Mouse (Mus musculus) megakaryocyte progenitor cell, adult 5-6 weeks (primary cell): ENCODE results near the gene Dact3. TPM values are rescaled to one million over a fixed set of nuclear protein-coding genes. Genes with fewer than 3 reads are reported as not detected.

Experiments
- ATAC-seq: replicated peaks from 2 replicates; pipeline ENCODE4 v1.8.0; 2016; ENCODE audit warnings: mild to moderate bottlenecking, moderate TSS enrichment, inconsistent platforms; ENCODE audit not compliant: poor library complexity
- total RNA-seq, 2 experiments: library from RNA; stranded (forward) in 1 of 2; stranded (reverse) in 1 of 2; fragments of 157-497, 149-512 nt in 1 of 2; fragments of 200-1000 nt in 1 of 2; gene quantifications; 2 replicates each; pipeline versions ENCODE4 v1.2.3 to v1.2.4; 2015 to 2017

Dact3 gene
- not detected in 2 replicates for total RNA-seq (2015)
- total RNA-seq (2017): 0.04 and 0.17 TPM in 2 replicates

DNA sequence AGATGAGACGGTGACA is at the start of gene Dact3:
TSS of gene Dact3 (plus strand) at position 8 of the 16 bp plus-strand sequence.
- no peak for ATAC-seq

GRCm38 (mm10) chr7:16825785-16826184 is 49.3 kb upstream of the Dact3 start:
- ATAC-seq: peak; percentile 82

DNA sequence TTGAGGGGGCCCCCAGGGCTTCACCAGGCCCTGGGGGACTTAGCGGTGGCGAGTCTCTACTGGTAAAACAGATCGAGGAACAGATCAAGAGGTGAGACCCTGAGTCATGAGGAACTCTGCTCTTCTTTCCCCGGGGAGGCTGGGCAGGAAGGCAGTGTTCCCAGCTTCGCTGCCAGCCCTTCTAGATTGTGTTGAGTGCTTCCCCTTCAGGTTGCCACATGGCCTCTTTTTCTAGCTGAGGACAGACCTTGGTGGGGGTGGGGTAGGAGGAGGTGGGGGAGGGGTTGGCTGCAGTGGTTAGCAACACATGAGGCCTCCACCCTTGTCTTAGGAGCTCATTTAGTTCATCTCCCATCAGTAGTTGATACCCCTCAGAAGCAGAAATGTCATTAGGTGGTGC is 48.5 kb upstream of the Dact3 start:
- ATAC-seq: no peak

DNA sequence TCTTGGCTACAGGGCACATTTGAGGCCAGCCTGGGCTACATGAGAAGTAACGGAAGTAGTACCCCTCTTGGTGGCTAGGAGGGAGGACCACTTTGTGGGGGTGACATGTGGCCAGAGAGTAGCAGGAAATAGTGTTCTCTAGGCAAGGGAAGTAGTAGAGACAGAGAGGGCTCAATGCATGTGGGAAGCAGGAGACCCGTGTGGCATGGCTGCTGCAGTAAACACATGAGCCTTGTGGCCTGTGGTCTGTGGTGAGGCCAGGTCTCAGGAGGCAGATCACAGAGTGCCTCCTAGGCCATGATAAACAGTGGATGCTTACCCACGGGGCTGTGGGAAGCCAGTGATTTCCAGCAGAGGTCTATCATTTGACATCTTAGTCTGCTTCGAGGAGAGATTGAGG is 47.8 kb upstream of the Dact3 start:
- peak; percentile 66 for ATAC-seq

DNA sequence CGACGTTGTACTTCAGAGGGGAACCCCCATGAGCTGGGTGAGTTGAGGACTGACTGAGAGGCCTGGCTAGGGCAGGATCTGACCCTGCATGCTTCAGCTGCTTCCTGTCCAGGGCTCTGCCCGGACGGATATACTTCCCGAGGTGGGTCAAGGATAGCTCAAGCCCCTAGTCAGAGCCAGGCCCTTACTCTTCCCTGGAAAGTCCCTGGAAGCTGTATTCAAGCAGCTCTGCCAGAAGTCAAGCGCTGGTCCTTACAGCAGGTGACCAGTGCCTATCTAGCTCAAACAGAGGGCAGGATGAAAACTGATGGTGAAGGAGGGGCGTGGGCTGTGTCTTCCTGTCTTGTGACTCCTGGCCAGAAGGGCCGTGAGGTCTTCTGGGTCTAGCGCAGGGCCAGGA is 44.7 kb upstream of the Dact3 start:
- no peak for ATAC-seq

- ATAC-seq: no peak
These were observed 37.0 kb upstream of the Dact3 start for GRCm38 (mm10) chr7:16837916-16838803.

DNA sequence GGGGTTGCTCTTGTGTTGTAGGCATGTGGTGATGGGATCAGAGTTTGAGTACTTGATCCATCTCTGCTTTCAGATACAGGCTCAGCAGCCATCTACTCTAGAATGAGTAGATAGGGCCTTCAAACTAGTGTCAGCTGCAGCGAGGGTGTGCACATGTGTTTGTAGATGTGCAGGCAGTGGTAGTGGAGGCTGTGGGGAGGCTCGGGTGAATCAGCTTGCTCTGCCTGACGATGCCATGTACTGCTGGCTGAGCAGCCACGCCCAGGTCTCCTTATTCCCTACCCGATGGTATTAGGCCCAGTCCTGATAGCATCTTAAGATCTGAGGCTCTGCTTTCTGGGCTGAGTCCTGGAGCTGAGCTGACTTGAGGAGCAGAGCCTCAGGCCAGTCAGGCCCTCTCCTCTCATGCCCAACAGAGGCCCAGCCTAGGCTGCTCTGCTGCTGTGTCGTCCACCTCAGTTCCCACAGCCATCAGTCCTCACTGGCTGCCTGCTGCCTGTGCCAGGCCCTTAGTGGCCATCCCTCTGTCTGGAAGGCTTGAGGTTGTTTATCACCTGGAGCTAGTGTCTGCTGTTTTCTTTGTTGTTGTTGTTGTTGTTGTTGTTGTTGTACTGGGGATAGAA is 36.2 kb upstream of the Dact3 start:
- ATAC-seq: no peak

DNA sequence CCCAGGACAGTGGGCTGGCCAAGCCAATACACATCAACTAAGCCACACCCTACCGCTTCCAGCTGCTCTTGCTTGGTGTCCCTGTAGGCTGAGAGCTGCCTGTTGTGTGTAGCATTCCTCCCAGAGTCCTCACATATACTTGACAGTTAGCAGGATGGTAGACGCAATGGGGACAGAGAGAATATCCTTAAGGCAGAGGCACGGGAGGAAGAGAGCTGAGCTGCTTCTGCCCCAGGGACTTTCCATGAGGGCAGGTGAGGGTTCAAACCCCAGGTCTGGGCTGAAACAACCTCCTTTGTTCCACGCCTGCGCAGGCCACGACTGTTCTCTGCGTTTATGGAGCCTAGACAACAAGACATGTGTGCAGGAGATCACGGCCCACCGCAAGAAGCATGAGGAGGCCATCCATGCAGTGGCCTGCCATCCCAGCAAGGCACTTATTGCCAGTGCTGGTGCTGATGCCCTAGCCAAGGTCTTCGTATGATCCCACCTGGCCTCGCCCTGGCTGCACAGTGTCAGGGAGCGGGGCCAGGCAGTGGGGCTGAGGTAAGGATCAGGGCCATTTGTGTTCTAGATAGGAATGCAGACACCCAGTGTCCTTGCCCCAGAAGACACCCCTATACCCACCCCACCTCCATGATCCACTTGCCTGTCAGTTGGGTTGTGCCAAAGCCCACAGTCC is 35.5 kb upstream of the Dact3 start:
- no peak for ATAC-seq

DNA sequence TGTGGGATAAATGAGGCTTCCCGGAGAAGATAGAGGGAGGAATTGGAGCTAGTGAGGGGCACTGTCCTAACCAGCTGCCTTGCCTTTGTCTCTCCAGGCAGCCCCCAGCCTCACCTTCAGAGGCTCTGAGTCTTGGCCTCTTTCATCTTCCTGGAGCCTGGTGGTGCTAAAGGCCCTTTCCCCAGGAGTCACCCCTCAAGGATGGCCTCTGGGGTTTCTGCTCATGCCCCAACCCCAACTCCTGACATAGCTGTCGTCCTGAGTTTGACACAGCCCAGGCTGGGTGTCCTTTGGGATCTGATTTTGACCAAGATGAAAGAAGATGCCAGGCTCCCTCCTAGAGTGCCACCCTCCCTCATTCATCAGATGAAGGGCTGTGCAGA is 35.0 kb upstream of the Dact3 start:
- no peak for ATAC-seq

- ATAC-seq: no peak
These were observed 34.0 kb upstream of the Dact3 start for GRCm38 (mm10) chr7:16841078-16841477.

DNA sequence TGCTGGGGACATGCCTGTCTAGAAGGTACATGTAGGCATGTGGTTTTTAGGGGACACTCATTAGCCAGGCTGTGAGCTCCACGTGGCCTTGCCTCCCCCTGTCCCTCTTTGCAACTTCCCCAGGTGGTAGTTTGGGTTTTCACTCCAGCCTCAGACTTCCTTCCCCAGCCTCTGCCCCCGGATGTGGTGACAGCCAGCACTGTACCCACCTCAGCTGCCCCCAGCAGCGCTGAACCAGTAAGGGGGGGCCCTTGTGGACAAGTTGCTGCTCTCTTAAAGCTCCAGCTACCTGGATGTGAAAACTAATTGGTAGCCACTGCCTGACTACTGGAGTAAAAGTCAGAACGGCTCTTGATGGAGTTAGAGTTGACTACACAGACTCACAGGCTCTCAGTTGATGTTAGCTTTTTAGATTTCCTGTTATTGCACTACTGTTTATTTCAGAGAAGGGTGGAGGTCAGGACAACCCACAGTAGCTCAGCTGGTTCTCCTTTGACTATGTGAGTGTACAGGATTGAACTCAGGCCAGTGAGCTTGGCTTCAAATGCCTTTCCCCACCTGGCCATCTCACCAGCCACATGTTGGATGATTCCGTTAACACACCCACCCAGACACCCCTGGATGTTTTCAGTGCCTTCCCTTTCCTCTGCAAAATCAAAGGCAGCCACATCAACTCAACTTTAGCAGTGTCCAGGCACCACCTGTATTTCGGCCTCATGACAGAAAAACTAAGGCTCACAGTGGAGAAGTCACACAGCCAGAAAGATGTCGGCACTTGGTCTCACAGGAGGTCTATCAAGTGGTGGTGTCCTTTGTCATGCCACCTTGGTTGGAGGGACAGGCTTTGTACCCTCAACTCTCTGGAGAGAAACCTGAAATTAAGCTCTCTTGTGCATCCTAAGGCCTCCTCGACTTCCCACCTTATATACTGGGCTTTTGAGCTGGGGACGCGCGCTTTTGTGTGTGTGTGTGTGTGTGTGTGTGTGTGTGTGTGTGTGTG is 33.3 kb upstream of the Dact3 start:
- ATAC-seq: peak; percentile 52

- ATAC-seq: peak; percentile 71
These were observed 32.5 kb upstream of the Dact3 start, which contains the start of gene Prkd2 for GRCm38 (mm10) chr7:16842645-16843063. Gene Prkd2, plus strand, starts transcription at chr7:16842902.

DNA sequence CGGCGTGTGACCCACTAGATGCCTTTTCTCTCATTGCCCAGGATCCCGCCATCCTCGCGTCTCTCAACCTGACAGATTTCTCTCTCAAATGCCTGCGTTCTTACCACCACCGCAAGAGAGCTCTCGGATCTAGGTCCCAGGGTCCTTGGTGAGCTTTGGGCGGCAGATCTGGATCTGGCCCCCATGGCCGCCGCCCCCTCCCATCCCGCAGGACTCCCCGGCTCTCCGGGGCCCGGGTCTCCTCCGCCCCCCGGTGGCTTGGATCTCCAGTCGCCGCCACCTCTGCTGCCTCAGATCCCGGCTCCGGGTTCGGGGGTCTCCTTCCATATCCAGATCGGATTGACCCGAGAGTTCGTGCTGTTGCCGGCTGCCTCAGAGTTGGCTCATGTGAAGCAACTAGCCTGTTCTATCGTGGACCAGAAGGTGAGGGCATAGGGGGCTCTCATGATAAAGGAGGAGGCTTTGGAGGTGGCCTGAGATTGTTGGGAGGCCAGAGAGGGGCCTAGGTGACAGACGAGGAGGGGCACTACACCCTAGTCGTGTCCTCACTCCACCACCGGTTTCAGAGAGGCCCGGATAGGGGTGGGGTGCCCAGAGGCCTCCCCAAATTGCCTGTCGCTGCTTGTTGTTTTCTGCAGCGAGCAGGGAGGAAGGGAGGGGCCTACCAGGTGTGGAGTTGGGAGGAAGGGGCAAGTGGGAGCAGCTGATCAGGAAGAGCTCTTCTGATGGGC is 31.5 kb upstream of the Dact3 start:
- ATAC-seq: no peak

DNA sequence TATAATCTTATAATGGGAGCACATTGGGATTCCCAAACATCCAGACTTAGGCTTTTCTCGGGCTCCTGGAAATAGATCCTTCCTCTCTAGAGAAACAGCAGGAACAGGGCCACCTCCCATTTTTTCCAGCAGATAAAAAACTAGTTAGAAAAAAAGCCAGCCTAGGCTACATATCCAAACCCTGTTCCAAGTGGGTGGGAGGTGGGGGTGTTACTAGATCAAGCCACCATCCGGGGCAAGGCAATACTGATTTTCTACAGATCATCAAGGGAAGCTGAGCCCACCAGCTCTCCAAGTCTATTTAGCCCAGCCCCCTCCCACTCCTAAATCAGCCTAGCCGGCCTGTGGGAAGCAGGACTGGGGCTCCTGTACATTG is 30.4 kb upstream of the Dact3 start:
- ATAC-seq: no peak

DNA sequence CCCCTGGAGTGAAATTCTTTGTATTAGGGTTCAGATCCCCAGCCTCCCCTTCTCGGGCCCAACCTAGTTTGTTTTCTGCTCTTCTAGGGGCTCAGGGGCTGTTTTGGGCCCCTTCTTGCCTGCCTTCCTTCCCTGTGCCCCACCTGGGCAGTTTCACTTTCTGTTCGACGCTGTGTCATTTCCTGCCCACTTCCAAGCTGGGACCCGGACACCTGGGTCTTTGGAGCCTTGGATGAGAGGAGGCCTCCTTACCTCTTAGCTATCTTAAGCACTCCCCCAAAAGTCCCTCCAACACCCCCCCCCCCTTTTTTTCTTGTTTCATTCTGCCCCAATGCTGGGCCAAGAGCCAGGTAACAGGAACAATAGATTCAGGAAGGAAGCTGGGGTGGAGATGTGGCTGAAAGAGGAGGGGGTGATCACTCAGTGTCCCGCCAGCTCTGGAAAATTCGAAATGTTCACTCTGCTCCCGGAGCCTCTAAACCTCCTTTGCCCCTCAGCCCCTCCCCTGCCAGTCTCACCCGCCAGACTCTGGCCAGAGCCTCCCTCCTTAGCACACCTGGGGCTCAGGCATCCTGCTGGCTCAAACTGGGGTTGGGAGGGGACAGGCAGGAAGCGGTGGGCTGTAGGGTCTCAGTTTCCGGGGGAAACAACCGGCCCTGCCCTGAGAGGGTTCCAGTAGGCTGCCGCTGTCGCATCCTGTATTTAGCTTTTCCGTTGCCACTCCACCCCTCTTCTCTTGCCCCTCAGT is 29.9 kb upstream of the Dact3 start:
- ATAC-seq: 0 out of 2 replicates have a peak, but pooled peaks have one; percentile 2

- ATAC-seq: no peak
These were observed 29.3 kb upstream of the Dact3 start for GRCm38 (mm10) chr7:16845820-16846167.

DNA sequence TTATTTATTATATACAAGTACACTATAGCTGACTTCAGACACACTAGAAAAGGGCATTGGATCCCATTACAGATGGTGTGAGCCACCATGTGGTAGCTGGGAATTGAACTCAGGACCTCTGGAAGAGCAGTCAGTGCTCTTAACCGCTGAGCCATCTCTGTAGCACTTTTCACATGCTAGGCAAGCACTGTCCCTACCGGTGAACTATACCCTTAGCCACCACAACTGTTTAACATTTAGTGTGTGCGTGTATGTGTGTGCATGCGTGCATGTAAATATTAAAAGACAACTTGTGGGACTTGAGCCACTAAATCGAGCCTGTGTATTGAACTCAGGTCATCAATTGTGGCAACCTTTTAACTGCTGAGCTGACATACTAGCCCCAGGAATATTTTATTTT is 28.3 kb upstream of the Dact3 start:
- no peak for ATAC-seq

DNA sequence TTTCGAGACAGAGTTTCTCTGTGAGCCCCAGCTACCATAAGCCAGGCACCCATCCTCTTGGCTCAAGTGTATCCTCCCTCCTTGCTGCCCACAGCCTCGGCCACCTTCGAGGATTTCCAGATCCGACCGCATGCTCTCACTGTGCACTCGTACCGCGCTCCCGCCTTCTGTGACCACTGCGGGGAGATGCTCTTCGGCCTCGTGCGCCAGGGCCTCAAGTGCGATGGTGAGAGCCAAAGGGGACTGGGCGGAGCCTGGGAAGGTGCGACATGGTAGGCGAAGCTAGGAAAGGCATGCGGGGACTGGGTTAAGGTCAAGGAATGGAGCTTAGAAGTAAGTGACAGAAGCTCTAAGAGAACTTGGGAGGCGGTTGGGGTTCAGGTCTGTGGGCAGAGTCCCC is 27.6 kb upstream of the Dact3 start:
- no peak for ATAC-seq

GRCm38 (mm10) chr7:16848579-16848978 is 26.5 kb upstream of the Dact3 start:
- peak; percentile 38; the same call in 1 of the 2 replicates for ATAC-seq

- ATAC-seq: no peak
These were observed 23.5 kb upstream of the Dact3 start for GRCm38 (mm10) chr7:16851636-16852035.
